Mouse (Mus musculus) central nervous system, embryonic 11.5 days (tissue): ENCODE results near the gene Ifitm10. TPM values are rescaled to one million over a fixed set of nuclear protein-coding genes. Genes with fewer than 3 reads are reported as not detected.

Experiments
- polyA plus RNA-seq: library from polyadenylated mRNA; depleted of rRNA; stranded (reverse); fragments of >200 nt; gene quantifications from 2 replicates; pipeline ENCODE4 v1.2.3, GENCODE M21; 2012; rRNA removed

Ifitm10 gene
- polyA plus RNA-seq: 0.32 and 0.62 TPM in 2 replicates

GRCm38 (mm10) chr7:142373641-142374412 lies at the start of gene Ifitm10:
Gene Ifitm10, minus strand, starts transcription at chr7:142373753.

DNA sequence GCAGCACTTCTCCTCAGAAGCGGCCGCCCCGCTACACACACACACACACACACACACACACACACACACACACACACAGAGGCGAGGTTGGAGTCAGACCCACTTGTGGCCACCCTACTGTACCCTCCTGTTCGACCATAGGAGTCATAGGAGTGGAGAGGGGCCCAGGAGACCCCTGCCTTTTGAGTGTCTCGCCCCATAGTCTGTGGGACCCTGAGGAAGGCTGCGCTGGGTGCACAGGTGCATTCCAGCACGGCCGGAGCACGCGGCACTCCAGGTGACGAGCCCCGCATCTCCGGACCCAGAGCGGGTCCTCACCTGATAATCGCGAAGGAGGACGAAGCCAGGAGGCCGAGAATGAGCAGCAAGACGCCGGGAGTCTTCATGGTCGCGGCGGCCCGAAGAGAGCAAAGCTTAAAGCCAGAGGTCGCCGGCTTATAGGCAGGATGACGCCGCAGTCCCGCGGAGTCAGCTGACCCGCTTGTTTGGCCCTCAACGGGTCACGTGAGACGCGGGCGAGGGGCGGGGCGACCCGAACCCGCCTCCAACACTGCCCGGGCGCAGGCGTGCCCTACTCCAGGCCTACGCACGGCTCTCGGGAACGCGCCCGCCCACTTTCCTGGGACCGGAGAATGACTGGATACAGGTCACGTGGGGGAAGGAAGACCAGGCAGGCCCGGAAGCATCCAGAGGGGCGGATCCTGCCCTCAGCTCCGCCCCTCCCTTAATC lies 14.0 kb upstream of the Ifitm10 start, which contains the start of gene Ctsd:
Gene Ctsd (minus strand): TSS at position 620 of the 730 bp plus-strand sequence.

DNA sequence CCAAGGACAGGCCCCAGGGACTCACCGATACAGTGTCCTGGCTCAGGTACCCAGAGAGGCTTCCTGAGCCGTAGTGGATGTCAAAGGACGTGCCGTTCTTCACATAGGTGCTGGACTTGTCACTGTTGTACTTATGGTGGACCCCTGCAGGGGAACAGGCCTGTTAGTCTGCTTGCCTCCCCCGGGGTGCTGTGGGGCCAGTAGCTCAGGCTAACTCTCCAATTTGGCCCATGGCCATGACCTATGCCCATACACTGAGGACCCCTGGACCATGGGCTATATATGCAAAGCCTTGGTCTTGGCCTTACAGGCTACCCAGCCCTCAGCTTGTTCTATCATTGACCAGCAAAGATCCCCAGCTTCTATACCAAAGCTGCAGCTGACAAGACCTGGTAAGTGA lies 9.0 kb upstream of the Ifitm10 start, which contains the start of gene Gm49369:
Gene Gm49369 (minus strand): TSS at position 101 of the 400 bp plus-strand sequence.

GRCm38 (mm10) chr7:142303249-142303648 lies 70.3 kb downstream of the Ifitm10 start, which contains the start of gene Krtap5-4:
Gene Krtap5-4, plus strand, starts transcription at chr7:142303549.

GRCm38 (mm10) chr7:142297018-142297417 lies 76.5 kb downstream of the Ifitm10 start, which contains the start of gene Krtap5-1:
Gene Krtap5-1, minus strand, starts transcription at chr7:142297118.

Other genes with a start within 250 kb of the Ifitm10 start
- gene Gm39115, start 237.7 kb downstream of the Ifitm10 start, polyA plus RNA-seq: not detected in 2 replicates
- not detected in 2 replicates for gene Gm45337, start 229.1 kb downstream of the Ifitm10 start, polyA plus RNA-seq
- not detected in 2 replicates for gene Gm29735, start 216.6 kb downstream of the Ifitm10 start, polyA plus RNA-seq
- gene Gm4553, start 208.0 kb downstream of the Ifitm10 start, polyA plus RNA-seq: not detected in 2 replicates
- gene Krtap5-2, start 197.7 kb downstream of the Ifitm10 start, polyA plus RNA-seq: not detected in 2 replicates
- not detected in 2 replicates for gene Gm10153, start 183.4 kb downstream of the Ifitm10 start, polyA plus RNA-seq
- not detected in 2 replicates for gene Krtap5-3, start 172.4 kb downstream of the Ifitm10 start, polyA plus RNA-seq
- gene Gm7579, start 161.9 kb downstream of the Ifitm10 start, polyA plus RNA-seq: not detected in 2 replicates
- not detected in 2 replicates for gene Krtap5-5, start 143.8 kb downstream of the Ifitm10 start, polyA plus RNA-seq
- gene Gm40460, start 132.7 kb downstream of the Ifitm10 start, polyA plus RNA-seq: not detected in 2 replicates
- gene Gm2431, start 115.4 kb downstream of the Ifitm10 start, polyA plus RNA-seq: not detected in 2 replicates
- not detected in 2 replicates for gene Gm4559, start 99.4 kb downstream of the Ifitm10 start, polyA plus RNA-seq
- not detected in 2 replicates for gene Krtap5-1, start 76.6 kb downstream of the Ifitm10 start, polyA plus RNA-seq
- not detected in 2 replicates for gene Krtap5-4, start 70.2 kb downstream of the Ifitm10 start, polyA plus RNA-seq
- gene Gm49369, start 8.9 kb upstream of the Ifitm10 start, polyA plus RNA-seq: 42.8 TPM in 1 of 2 replicates, not detected in the other
- 73.0 and 126 TPM in 2 replicates for gene Ctsd, start 14.3 kb upstream of the Ifitm10 start, polyA plus RNA-seq
- 0.34 and 0.88 TPM in 2 replicates for gene Syt8, start 61.1 kb upstream of the Ifitm10 start, polyA plus RNA-seq
- gene Tnni2, start 68.1 kb upstream of the Ifitm10 start, polyA plus RNA-seq: 3.3 and 5.1 TPM in 2 replicates
- 20.5 and 42.6 TPM in 2 replicates for gene Lsp1, start 87.1 kb upstream of the Ifitm10 start, polyA plus RNA-seq
- gene Tnnt3, start 125.1 kb upstream of the Ifitm10 start, polyA plus RNA-seq: 2.6 and 6.1 TPM in 2 replicates
- gene Mrpl23, start 158.9 kb upstream of the Ifitm10 start, polyA plus RNA-seq: 77.1 and 103 TPM in 2 replicates